Mouse (Mus musculus): ENCODE measurements around the gene Serpinb12. TPM values are rescaled to one million over a fixed set of nuclear protein-coding genes. Genes with fewer than 3 reads are reported as not detected.
"Not testable (repeated sequence)": the region's sequence is repeated elsewhere in the genome, so short reads cannot be mapped to it uniquely, and the experiment has no call there.

Serpinb12 gene
- 0.13 TPM in 1 of 2 replicates, not detected in the other for polyA plus RNA-seq (2015; fragmentation: Nextera tagmentation; extraction: Ambion mirVana)

DNA sequence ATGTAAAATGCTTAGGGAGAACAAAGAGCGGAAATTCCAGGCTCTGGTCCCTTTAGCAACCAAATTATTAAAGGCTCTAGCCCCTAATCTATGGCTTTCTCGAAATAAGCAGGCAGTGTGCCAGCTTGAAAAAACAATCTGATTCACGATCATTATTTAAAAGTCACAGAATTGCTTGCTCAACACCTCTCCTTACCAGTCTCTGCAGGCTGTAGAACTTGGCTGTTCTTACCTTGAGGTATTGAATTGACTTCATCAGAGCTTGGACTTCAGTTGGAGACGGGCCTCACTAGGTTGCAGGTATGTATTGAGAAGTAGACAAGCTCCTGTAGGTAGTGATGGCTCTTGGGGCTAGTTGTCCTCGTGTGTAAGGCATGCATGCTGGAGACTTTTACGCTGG, at the start of gene Serpinb12:
Serpinb12 (plus strand) TSS at position 185 of the 400 bp plus-strand sequence.
- no peak within 1 kb of the TSS for H3K9ac ChIP-seq (ENCODE audit: low read depth, low read length)
- 82% methylated on average over 6 of the region's 6 CpGs for WGBS
- H3K36me3 ChIP-seq (ENCODE audit: control insufficient read depth, insufficient read depth, low read length) = no peaks in the 10 kb centered on the region
- no peaks in the 10 kb centered on the region for H3K27me3 ChIP-seq (replicated peaks; ENCODE audit: control insufficient read depth, insufficient read depth, low read length)
- H3K4me1 ChIP-seq (ENCODE audit: control insufficient read depth, insufficient read depth, low read length) = no peaks in the 10 kb centered on the region
- H3K27ac ChIP-seq (ENCODE audit: low read length) = no peak within 1 kb of the TSS
- H3K4me3 ChIP-seq (ENCODE audit: low read length) = no peak within 1 kb of the TSS
- H3K9me3 ChIP-seq (ENCODE audit: control insufficient read depth, low read length) = no peaks in the 10 kb centered on the region
- no peak for ATAC-seq
- H3K4me2 ChIP-seq (ENCODE audit: low read depth, low read length) = no peak within 1 kb of the TSS

DNA sequence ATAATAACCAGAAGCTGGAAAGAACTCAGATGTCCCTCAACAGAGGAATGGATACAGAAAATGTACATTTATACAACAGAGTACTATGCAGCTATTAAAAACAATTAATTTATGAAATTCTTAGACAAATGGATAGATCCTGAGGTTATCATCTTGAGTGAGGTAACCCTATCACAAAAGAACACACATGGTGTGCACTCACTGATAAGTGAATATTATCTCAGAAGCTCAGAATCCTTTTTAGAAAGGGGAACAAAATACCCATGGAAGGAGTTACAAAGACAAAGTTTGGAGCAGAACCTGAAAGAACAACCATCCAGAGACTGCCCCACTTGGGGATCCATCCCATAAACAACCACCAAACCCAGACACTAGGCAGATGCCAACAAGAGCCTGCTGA, 39.1 kb upstream of the Serpinb12 start:
- not testable (repeated sequence) for H3K27ac ChIP-seq (ENCODE audit: low read length); ATAC-seq; H3K36me3 ChIP-seq (ENCODE audit: control insufficient read depth, insufficient read depth, low read length); H3K4me3 ChIP-seq (ENCODE audit: low read length); H3K9ac ChIP-seq (ENCODE audit: low read depth, low read length); H3K4me1 ChIP-seq (ENCODE audit: control insufficient read depth, insufficient read depth, low read length); H3K27me3 ChIP-seq (replicated peaks; ENCODE audit: control insufficient read depth, insufficient read depth, low read length); H3K9me3 ChIP-seq (ENCODE audit: control insufficient read depth, low read length); H3K4me2 ChIP-seq (ENCODE audit: low read depth, low read length)

DNA sequence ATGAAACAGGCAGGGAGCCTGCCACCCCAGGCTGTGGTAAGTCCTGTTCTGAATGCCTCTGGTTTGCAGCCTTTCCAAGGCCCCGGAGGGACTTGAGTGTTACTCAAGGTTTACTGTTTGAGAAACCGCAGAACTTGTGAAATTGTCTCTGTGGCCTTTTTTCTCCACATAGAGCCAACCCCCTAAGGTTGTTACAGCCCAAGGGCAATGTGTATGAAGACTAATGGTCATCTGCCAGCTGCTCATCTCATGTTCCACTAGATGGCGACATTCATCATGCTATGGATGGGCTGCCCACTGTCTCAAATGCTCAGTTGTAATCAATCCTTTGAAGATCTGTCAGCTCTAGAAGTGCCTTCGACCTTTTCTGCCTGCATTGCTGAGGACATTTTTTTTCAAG, 32.8 kb upstream of the Serpinb12 start:
- no peak overlapping the region for H3K4me3 ChIP-seq (ENCODE audit: low read length)
- no peaks in the 10 kb centered on the region for H3K9me3 ChIP-seq (ENCODE audit: control insufficient read depth, low read length)
- H3K27me3 ChIP-seq (replicated peaks; ENCODE audit: control insufficient read depth, insufficient read depth, low read length) = no peaks in the 10 kb centered on the region
- no peak overlapping the region for H3K4me2 ChIP-seq (ENCODE audit: low read depth, low read length)
- no peak overlapping the region for H3K27ac ChIP-seq (ENCODE audit: low read length)
- no peak overlapping the region for H3K9ac ChIP-seq (ENCODE audit: low read depth, low read length)
- H3K4me1 ChIP-seq (ENCODE audit: control insufficient read depth, insufficient read depth, low read length) = no peaks in the 10 kb centered on the region
- no peaks in the 10 kb centered on the region for H3K36me3 ChIP-seq (ENCODE audit: control insufficient read depth, insufficient read depth, low read length)
- 31% methylated on average over 4 of the region's 4 CpGs for WGBS
- ATAC-seq = no peak

DNA sequence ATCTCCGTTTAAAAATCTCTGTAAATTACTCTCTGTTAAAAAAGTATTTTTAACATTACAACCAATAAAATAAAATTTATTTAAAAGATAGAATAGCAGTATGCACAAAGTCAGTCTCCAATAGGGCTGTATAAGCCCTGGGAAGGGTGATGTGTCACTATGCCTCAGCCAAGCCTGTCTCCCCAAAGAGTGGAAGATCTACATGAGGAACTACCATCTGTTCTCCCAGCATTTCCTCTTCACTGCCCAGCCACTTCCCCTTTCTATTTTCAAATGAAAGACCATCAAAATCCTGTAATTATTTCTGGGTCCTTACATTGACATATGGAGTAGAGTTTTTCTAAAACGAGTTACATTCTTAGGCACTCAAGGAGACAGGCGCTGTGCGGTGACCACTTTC, 2.3 kb upstream of the Serpinb12 start:
- no peaks in the 10 kb centered on the region for H3K27me3 ChIP-seq (replicated peaks; ENCODE audit: control insufficient read depth, insufficient read depth, low read length)
- H3K4me3 ChIP-seq (ENCODE audit: low read length) = no peak overlapping the region
- 76% methylated on average over 4 of the region's 4 CpGs for WGBS
- no peak for ATAC-seq
- H3K36me3 ChIP-seq (ENCODE audit: control insufficient read depth, insufficient read depth, low read length) = no peaks in the 10 kb centered on the region
- no peaks in the 10 kb centered on the region for H3K9me3 ChIP-seq (ENCODE audit: control insufficient read depth, low read length)
- no peak overlapping the region for H3K9ac ChIP-seq (ENCODE audit: low read depth, low read length)
- H3K4me1 ChIP-seq (ENCODE audit: control insufficient read depth, insufficient read depth, low read length) = no peaks in the 10 kb centered on the region
- no peak overlapping the region for H3K27ac ChIP-seq (ENCODE audit: low read length)
- H3K4me2 ChIP-seq (ENCODE audit: low read depth, low read length) = no peak overlapping the region

DNA sequence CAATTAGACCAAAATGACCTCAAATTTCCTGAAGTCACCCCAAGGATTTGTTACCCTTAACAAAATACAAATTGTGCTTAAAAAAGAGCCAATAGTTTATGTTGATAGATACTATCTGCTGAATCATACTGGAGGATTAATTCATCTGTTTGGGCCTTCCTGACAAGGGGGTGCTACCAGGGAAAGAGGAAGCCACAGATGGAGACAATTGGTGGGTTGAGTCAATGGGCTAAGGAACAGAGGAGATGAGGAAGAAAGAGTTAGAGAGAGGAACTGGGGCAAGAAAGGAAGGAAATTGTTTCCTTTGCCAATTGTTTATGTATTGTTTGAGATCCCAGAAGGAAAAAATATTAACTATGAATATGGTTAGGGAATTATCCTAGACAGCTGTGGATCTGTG, 591 bp upstream of the Serpinb12 start:
- no peak for ATAC-seq
- H3K9ac ChIP-seq (ENCODE audit: low read depth, low read length) = no peak overlapping the region
- H3K27me3 ChIP-seq (replicated peaks; ENCODE audit: control insufficient read depth, insufficient read depth, low read length) = no peaks in the 10 kb centered on the region
- H3K4me1 ChIP-seq (ENCODE audit: control insufficient read depth, insufficient read depth, low read length) = no peaks in the 10 kb centered on the region
- H3K9me3 ChIP-seq (ENCODE audit: control insufficient read depth, low read length) = no peaks in the 10 kb centered on the region
- no peak overlapping the region for H3K27ac ChIP-seq (ENCODE audit: low read length)
- no peaks in the 10 kb centered on the region for H3K36me3 ChIP-seq (ENCODE audit: control insufficient read depth, insufficient read depth, low read length)
- no peak overlapping the region for H3K4me3 ChIP-seq (ENCODE audit: low read length)
- H3K4me2 ChIP-seq (ENCODE audit: low read depth, low read length) = no peak overlapping the region

DNA sequence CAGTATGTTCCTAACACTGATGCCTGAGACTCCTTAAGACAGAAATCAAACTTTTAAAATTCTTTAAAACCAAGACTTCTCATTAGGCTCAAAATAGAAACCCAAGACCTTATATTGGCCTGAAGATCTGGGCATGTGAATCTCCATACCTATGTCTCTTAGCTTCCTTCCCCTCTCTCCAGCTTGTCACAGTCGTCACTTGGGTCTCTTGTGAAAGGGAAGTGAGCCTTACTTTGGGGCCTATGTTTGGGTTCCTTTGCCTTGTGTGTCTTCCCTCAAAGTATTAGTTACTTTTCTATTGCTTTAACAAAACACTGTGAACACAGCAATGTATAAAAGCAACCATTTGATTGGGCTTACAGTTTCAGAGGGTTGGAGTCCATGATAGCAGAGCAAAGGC, 13.0 kb downstream of the Serpinb12 start:
- Histone ChIP-seq H3K9me3 (ENCODE audit: control insufficient read depth, low read length) (no peaks in the 10 kb centered on the region), H3K4me2 (ENCODE audit: low read depth, low read length) (no peak overlapping the region), H3K4me3 (ENCODE audit: low read length) (no peak overlapping the region), H3K9ac (ENCODE audit: low read depth, low read length) (no peak overlapping the region), H3K36me3 (ENCODE audit: control insufficient read depth, insufficient read depth, low read length) (no peaks in the 10 kb centered on the region), H3K27me3 (replicated peaks; ENCODE audit: control insufficient read depth, insufficient read depth, low read length) (no peaks in the 10 kb centered on the region), H3K4me1 (ENCODE audit: control insufficient read depth, insufficient read depth, low read length) (no peaks in the 10 kb centered on the region), H3K27ac (ENCODE audit: low read length) (no peak overlapping the region)
- WGBS = 71% methylated on average over 1 of the region's 1 CpGs
- no peak for ATAC-seq

DNA sequence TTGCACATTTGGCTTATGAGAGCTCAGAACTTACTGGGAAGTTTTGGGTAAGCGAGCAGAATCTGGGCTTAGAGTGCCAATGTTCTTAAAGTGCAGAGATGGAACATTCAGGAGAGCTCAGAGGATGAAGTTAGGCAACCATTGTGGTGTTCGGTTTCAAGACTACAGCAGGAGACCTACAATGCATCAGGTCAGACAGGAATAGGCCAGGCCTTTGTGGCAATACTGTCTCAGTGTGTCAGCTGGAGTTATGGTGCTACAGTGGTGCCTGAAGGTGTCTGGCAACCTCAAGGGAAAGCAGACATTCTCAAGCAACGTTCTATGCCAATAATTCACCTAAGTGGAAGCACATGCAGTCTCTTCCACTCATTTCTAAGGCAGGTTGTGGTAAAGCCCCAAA, 25.7 kb downstream of the Serpinb12 start:
- Histone ChIP-seq H3K27ac (ENCODE audit: low read length) (no peak overlapping the region), H3K36me3 (ENCODE audit: control insufficient read depth, insufficient read depth, low read length) (no peaks in the 10 kb centered on the region), H3K27me3 (replicated peaks; ENCODE audit: control insufficient read depth, insufficient read depth, low read length) (no peaks in the 10 kb centered on the region), H3K4me2 (ENCODE audit: low read depth, low read length) (no peak overlapping the region), H3K9ac (ENCODE audit: low read depth, low read length) (no peak overlapping the region), H3K9me3 (ENCODE audit: control insufficient read depth, low read length) (no peaks in the 10 kb centered on the region), H3K4me3 (ENCODE audit: low read length) (no peak overlapping the region), H3K4me1 (ENCODE audit: control insufficient read depth, insufficient read depth, low read length) (no peaks in the 10 kb centered on the region)
- ATAC-seq = no peak
- 77% methylated on average over 3 of the region's 3 CpGs for WGBS

DNA sequence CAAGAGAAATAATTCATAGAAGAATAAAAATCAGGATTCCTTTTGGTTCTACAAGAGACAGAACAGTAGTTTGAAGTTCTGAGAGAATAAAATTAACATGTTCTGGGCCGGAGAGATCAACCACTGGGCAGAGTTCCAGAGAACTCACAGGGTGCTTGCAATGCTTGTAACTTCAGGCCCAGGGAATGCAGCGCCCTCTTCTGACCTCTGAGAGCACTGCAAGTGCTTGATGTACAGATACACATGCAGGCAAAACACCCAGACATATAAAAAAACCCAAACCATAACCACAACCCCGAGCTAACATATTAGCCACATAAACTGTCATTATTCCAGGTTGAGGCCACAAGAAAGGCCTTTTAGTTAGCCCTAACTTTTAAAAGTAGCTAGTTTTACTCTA, 26.8 kb downstream of the Serpinb12 start:
- 43% methylated on average over 3 of the region's 3 CpGs for WGBS
- H3K9me3 ChIP-seq (ENCODE audit: control insufficient read depth, low read length) = no peaks in the 10 kb centered on the region
- H3K9ac ChIP-seq (ENCODE audit: low read depth, low read length) = no peak overlapping the region
- H3K4me1 ChIP-seq (ENCODE audit: control insufficient read depth, insufficient read depth, low read length) = no peaks in the 10 kb centered on the region
- H3K4me2 ChIP-seq (ENCODE audit: low read depth, low read length) = no peak overlapping the region
- H3K4me3 ChIP-seq (ENCODE audit: low read length) = no peak overlapping the region
- H3K27me3 ChIP-seq (replicated peaks; ENCODE audit: control insufficient read depth, insufficient read depth, low read length) = no peaks in the 10 kb centered on the region
- no peak overlapping the region for H3K27ac ChIP-seq (ENCODE audit: low read length)
- no peak for ATAC-seq
- H3K36me3 ChIP-seq (ENCODE audit: control insufficient read depth, insufficient read depth, low read length) = no peaks in the 10 kb centered on the region

DNA sequence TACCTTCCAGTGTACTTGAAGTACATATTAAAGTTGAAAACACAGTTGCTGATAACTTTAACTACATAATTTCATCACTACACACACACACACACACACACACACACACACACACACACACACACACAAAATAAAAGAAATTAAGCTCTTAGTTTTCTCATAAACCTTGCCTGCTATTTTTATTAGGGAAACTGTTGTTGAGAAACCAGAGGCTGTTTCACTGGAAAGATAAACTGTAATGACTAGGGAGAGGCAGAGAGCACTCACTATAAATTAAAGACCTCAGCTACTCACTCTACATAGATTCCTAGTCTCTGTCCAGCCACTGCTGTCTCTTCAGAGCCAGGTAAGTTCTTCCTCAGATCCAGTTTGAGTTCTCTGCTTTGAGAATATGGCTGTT, 46.4 kb downstream of the Serpinb12 start, which contains the start of gene Serpinb13:
Serpinb13 (plus strand) TSS at position 301 of the 400 bp plus-strand sequence.
- H3K9ac ChIP-seq (ENCODE audit: low read depth, low read length) = no peak within 1 kb of the TSS
- no peak within 1 kb of the TSS for H3K4me2 ChIP-seq (ENCODE audit: low read depth, low read length)
- no peak for ATAC-seq
- H3K27me3 ChIP-seq (replicated peaks; ENCODE audit: control insufficient read depth, insufficient read depth, low read length) = no peaks in the 10 kb centered on the region
- H3K4me1 ChIP-seq (ENCODE audit: control insufficient read depth, insufficient read depth, low read length) = no peaks in the 10 kb centered on the region
- no peak within 1 kb of the TSS for H3K27ac ChIP-seq (ENCODE audit: low read length)
- no peaks in the 10 kb centered on the region for H3K9me3 ChIP-seq (ENCODE audit: control insufficient read depth, low read length)
- no peaks in the 10 kb centered on the region for H3K36me3 ChIP-seq (ENCODE audit: control insufficient read depth, insufficient read depth, low read length)
- H3K4me3 ChIP-seq (ENCODE audit: low read length) = no peak within 1 kb of the TSS

DNA sequence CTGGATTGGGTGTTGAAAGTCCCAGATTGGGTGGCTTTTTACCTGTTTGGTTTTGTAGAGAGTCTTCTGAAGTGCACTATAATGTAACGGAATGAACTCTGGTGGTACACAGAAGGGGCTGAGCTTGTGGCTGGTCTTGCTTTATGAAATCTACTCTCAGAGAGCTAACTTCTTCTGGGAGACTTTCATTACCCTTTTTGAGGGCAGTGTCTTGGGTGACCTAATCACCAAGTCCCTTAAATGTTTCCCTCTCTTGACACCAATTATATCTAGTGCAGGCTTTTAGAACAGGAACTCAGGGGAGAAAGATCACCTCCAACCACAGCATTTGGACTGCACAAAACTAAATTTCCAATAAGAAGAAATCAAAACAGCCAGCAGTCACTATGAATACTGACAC, 48.8 kb downstream of the Serpinb12 start:
- WGBS = 94% methylated on average over 1 of the region's 1 CpGs
- no peaks in the 10 kb centered on the region for H3K4me1 ChIP-seq (ENCODE audit: control insufficient read depth, insufficient read depth, low read length)
- H3K27ac ChIP-seq (ENCODE audit: low read length) = no peak overlapping the region
- H3K9ac ChIP-seq (ENCODE audit: low read depth, low read length) = no peak overlapping the region
- no peaks in the 10 kb centered on the region for H3K36me3 ChIP-seq (ENCODE audit: control insufficient read depth, insufficient read depth, low read length)
- no peak for ATAC-seq
- H3K4me2 ChIP-seq (ENCODE audit: low read depth, low read length) = no peak overlapping the region
- no peaks in the 10 kb centered on the region for H3K9me3 ChIP-seq (ENCODE audit: control insufficient read depth, low read length)
- no peaks in the 10 kb centered on the region for H3K27me3 ChIP-seq (replicated peaks; ENCODE audit: control insufficient read depth, insufficient read depth, low read length)
- H3K4me3 ChIP-seq (ENCODE audit: low read length) = no peak overlapping the region
